Mouse (Mus musculus) liver, embryonic 12.5 days (tissue): ENCODE measurements around the gene Alk. TPM values are rescaled to one million over a fixed set of nuclear protein-coding genes. Genes with fewer than 3 reads are reported as not detected.
"Not testable (repeated sequence)": the region's sequence is repeated elsewhere in the genome, so short reads cannot be mapped to it uniquely, and the experiment has no call there.

Experiments
- ATAC-seq: fragments of 200-750 bp; cut with Nextera tagmentation; 2 replicates; pipeline ENCODE4 v1.8.0; 2017; ENCODE audit warnings: moderate number of reproducible peaks, mild to moderate bottlenecking, moderate library complexity
- H3K27ac ChIP-seq: fragments of 300-500 bp; sonication (generic); 2 replicates; pipeline ENCODE4 v1.5.1; 2016; ENCODE audit warnings: mild to moderate bottlenecking
- H3K27me3 ChIP-seq: fragments of 300-500 bp; sonication (generic); replicated peaks from 2 replicates; pipeline ENCODE4 v1.6.1; 2016; ENCODE audit warnings: mild to moderate bottlenecking, moderate library complexity
- H3K36me3 ChIP-seq: fragments of 300-500 bp; sonication (generic); 2 replicates; pipeline ENCODE4 v1.6.1; 2016; ENCODE audit warnings: mild to moderate bottlenecking, moderate library complexity
- H3K4me1 ChIP-seq: fragments of 300-500 bp; sonication (generic); 2 replicates; pipeline ENCODE4 v1.6.1; 2016
- H3K4me2 ChIP-seq: fragments of 300-500 bp; sonication (generic); 2 replicates; pipeline ENCODE4 v1.6.1; 2016; ENCODE audit warnings: mild to moderate bottlenecking, moderate library complexity
- H3K4me3 ChIP-seq: fragments of 300-500 bp; sonication (generic); 2 replicates; pipeline ENCODE4 v1.5.1; 2016; ENCODE audit warnings: mild to moderate bottlenecking, moderate library complexity
- H3K9ac ChIP-seq: fragments of 300-500 bp; sonication (generic); 2 replicates; pipeline ENCODE4 v1.6.1; 2016; ENCODE audit warnings: mild to moderate bottlenecking, moderate library complexity
- H3K9me3 ChIP-seq: fragments of 300-500 bp; sonication (generic); replicated peaks from 2 replicates; pipeline ENCODE4 v1.6.1; 2016; ENCODE audit warnings: mild to moderate bottlenecking, moderate library complexity
- WGBS: fragments of 180-500 bp; shearing (Covaris S2); methylation state at CpG from one replicate; pipeline ENCODE4 v1.1.7; 2016; ENCODE audit not compliant: insufficient replicate concordance; 5-methylcytosine and 5-hydroxymethylcytosine counted together
- polyA plus RNA-seq: library from polyadenylated mRNA; unstranded; fragments of >200 nt; fragmentation: Nextera tagmentation; extraction: Ambion mirVana; gene quantifications from 2 replicates; pipeline ENCODE4 v1.2.1, GENCODE M21; 2016

Gene Alk
- polyA plus RNA-seq, 1 experiment from 2014 or later: 0.14 TPM

- Histone ChIP-seq H3K4me3 (no peak overlapping the region), H3K36me3 (no peaks in the 10 kb centered on the region), H3K4me1 (no peaks in the 10 kb centered on the region), H3K27ac (no peak overlapping the region), H3K4me2 (no peak overlapping the region), H3K9ac (no peak overlapping the region), H3K9me3 (no peaks in the 10 kb centered on the region; the same call in 1 of the 2 replicates), H3K27me3 (no peaks in the 10 kb centered on the region)
- WGBS: 74% methylated on average over 4 of the region's 4 CpGs
- ATAC-seq: no peak
These were observed 78.1 kb downstream of the Alk start for GRCm38 (mm10) chr17:72526356-72526755.

GRCm38 (mm10) chr17:72524839-72525238 lies 79.6 kb downstream of the Alk start:
- no peaks in the 10 kb centered on the region for H3K36me3 ChIP-seq
- H3K4me1 ChIP-seq: no peaks in the 10 kb centered on the region
- H3K9me3 ChIP-seq: no peaks in the 10 kb centered on the region; the same call in 1 of the 2 replicates
- WGBS: 70% methylated on average over 3 of the region's 3 CpGs
- H3K27me3 ChIP-seq: no peaks in the 10 kb centered on the region
- H3K4me3 ChIP-seq: no peak overlapping the region
- no peak for ATAC-seq
- no peak overlapping the region for H3K27ac ChIP-seq
- no peak overlapping the region for H3K9ac ChIP-seq
- H3K4me2 ChIP-seq: no peak overlapping the region

- Histone ChIP-seq H3K36me3 (no peaks in the 10 kb centered on the region), H3K9ac (no peak overlapping the region), H3K27me3 (no peaks in the 10 kb centered on the region), H3K4me1 (no peaks in the 10 kb centered on the region), H3K9me3 (no peaks in the 10 kb centered on the region), H3K4me3 (no peak overlapping the region), H3K4me2 (no peak overlapping the region), H3K27ac (no peak overlapping the region)
- ATAC-seq: no peak
- WGBS: 38% methylated on average over 7 of the region's 7 CpGs
These were observed 81.4 kb downstream of the Alk start for GRCm38 (mm10) chr17:72523006-72523405.

- H3K9me3 ChIP-seq: no peaks in the 10 kb centered on the region
- no peaks in the 10 kb centered on the region for H3K36me3 ChIP-seq
- H3K9ac ChIP-seq: no peak overlapping the region
- H3K4me2 ChIP-seq: no peak overlapping the region
- no peaks in the 10 kb centered on the region for H3K4me1 ChIP-seq
- no peak for ATAC-seq
- no peak overlapping the region for H3K4me3 ChIP-seq
- WGBS: 25% methylated on average over 4 of the region's 4 CpGs
- H3K27ac ChIP-seq: no peak overlapping the region
- H3K27me3 ChIP-seq: no peaks in the 10 kb centered on the region
These were observed 82.0 kb downstream of the Alk start for GRCm38 (mm10) chr17:72522381-72522780.

GRCm38 (mm10) chr17:72521353-72521752 lies 83.1 kb downstream of the Alk start:
- H3K4me3 ChIP-seq: no peak overlapping the region
- ATAC-seq: no peak
- H3K4me2 ChIP-seq: no peak overlapping the region
- no peak overlapping the region for H3K27ac ChIP-seq
- H3K9me3 ChIP-seq: no peaks in the 10 kb centered on the region
- H3K27me3 ChIP-seq: no peaks in the 10 kb centered on the region
- H3K9ac ChIP-seq: no peak overlapping the region
- H3K36me3 ChIP-seq: no peaks in the 10 kb centered on the region
- WGBS: 55% methylated on average over 5 of the region's 5 CpGs
- H3K4me1 ChIP-seq: no peaks in the 10 kb centered on the region

GRCm38 (mm10) chr17:72510746-72511145 lies 93.7 kb downstream of the Alk start:
- Histone ChIP-seq H3K9me3 (peaks cover 8% of the 10 kb centered on the region), H3K4me2 (no peak overlapping the region), H3K4me3 (no peak overlapping the region), H3K4me1 (no peaks in the 10 kb centered on the region), H3K27me3 (no peaks in the 10 kb centered on the region), H3K27ac (no peak overlapping the region), H3K36me3 (no peaks in the 10 kb centered on the region), H3K9ac (no peak overlapping the region)
- 69% methylated on average over 6 of the region's 6 CpGs for WGBS
- ATAC-seq: no peak

- H3K36me3 ChIP-seq: no peaks in the 10 kb centered on the region
- no peak overlapping the region for H3K4me3 ChIP-seq
- WGBS: 70% methylated on average over 7 of the region's 7 CpGs
- peaks cover 5% of the 10 kb centered on the region; the same call in 1 of the 2 replicates for H3K9me3 ChIP-seq
- no peak overlapping the region for H3K4me2 ChIP-seq
- H3K4me1 ChIP-seq: no peaks in the 10 kb centered on the region
- no peaks in the 10 kb centered on the region for H3K27me3 ChIP-seq
- no peak for ATAC-seq
- H3K27ac ChIP-seq: no peak overlapping the region
- H3K9ac ChIP-seq: no peak overlapping the region
These were observed 95.6 kb downstream of the Alk start for GRCm38 (mm10) chr17:72508678-72509394.

GRCm38 (mm10) chr17:72505213-72505612 lies 99.2 kb downstream of the Alk start:
- 56% methylated on average over 7 of the region's 7 CpGs for WGBS
- no peak for ATAC-seq

GRCm38 (mm10) chr17:72504581-72504980 lies 99.8 kb downstream of the Alk start:
- Histone ChIP-seq H3K36me3 (no peaks in the 10 kb centered on the region), H3K4me2 (no peak overlapping the region), H3K4me1 (no peaks in the 10 kb centered on the region), H3K9ac (no peak overlapping the region), H3K9me3 (peaks cover 5% of the 10 kb centered on the region; the same call in 1 of the 2 replicates), H3K4me3 (no peak overlapping the region), H3K27ac (no peak overlapping the region), H3K27me3 (no peaks in the 10 kb centered on the region)
- 73% methylated on average over 6 of the region's 6 CpGs for WGBS
- no peak for ATAC-seq

More at GRCm38 (mm10) chr17:72505213-72505612, 99.2 kb downstream of the Alk start:
- no peaks in the 10 kb centered on the region for H3K4me1 ChIP-seq
- 0 out of 2 replicates have a peak, but pooled peaks cover 2% of the 10 kb centered on the region for H3K9me3 ChIP-seq
- H3K27ac ChIP-seq: no peak overlapping the region
- no peaks in the 10 kb centered on the region for H3K36me3 ChIP-seq
- H3K4me3 ChIP-seq: no peak overlapping the region
- H3K9ac ChIP-seq: no peak overlapping the region
- H3K27me3 ChIP-seq: no peaks in the 10 kb centered on the region
- H3K4me2 ChIP-seq: no peak overlapping the region

GRCm38 (mm10) chr17:72495395-72495794 lies 109.0 kb downstream of the Alk start:
- Histone ChIP-seq H3K4me3 (no peak overlapping the region), H3K36me3 (no peaks in the 10 kb centered on the region), H3K4me1 (no peaks in the 10 kb centered on the region), H3K9ac (no peak overlapping the region), H3K27ac (no peak overlapping the region), H3K9me3 (peaks cover 6% of the 10 kb centered on the region; the same call in 1 of the 2 replicates), H3K4me2 (no peak overlapping the region), H3K27me3 (no peaks in the 10 kb centered on the region)
- no peak for ATAC-seq
- 68% methylated on average over 5 of the region's 5 CpGs for WGBS

GRCm38 (mm10) chr17:72485623-72486022 lies 118.8 kb downstream of the Alk start:
- Histone ChIP-seq H3K9me3 (no peaks in the 10 kb centered on the region), H3K4me1 (no peaks in the 10 kb centered on the region), H3K36me3 (no peaks in the 10 kb centered on the region), H3K4me2 (no peak overlapping the region), H3K27me3 (no peaks in the 10 kb centered on the region), H3K4me3 (no peak overlapping the region), H3K27ac (no peak overlapping the region), H3K9ac (no peak overlapping the region)
- 67% methylated on average over 4 of the region's 4 CpGs for WGBS
- ATAC-seq: no peak

- H3K4me2 ChIP-seq, H3K4me3 ChIP-seq, H3K36me3 ChIP-seq, ATAC-seq, H3K27ac ChIP-seq, H3K9ac ChIP-seq, H3K9me3 ChIP-seq, H3K27me3 ChIP-seq, H3K4me1 ChIP-seq: not testable (repeated sequence)
- WGBS: 73% methylated on average over 7 of the region's 7 CpGs
These were observed 125.2 kb downstream of the Alk start for GRCm38 (mm10) chr17:72479260-72479659.
